Mouse (Mus musculus): ENCODE measurements around the gene Pitpnm1. TPM values are rescaled to one million over a fixed set of nuclear protein-coding genes. Genes with fewer than 3 reads are reported as not detected.

Pitpnm1 gene
- total RNA-seq, 2 experiments from 2014 or later, result 41.8 to 42.9 TPM

DNA sequence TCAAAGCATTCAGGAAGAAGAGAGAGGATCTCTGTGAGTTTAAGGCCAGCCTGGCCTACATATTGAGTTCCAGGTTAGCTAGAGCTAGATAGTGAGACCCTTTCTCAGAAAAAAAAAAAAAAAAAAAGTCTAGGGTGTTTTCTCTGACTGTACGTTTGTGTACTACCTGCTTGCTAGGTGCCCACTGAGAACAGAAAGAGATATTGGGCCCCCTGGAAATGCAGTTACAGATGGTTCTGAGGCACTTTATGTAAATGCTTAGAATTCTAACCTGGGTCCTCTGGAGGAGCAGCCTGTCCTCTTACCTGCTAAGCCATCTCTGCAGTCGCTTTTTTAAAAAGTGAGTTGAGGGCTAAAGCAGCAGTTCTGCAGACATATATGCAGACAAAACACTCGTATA is 4.0 kb upstream of the Pitpnm1 start:
- DNase-seq, result no peak

DNA sequence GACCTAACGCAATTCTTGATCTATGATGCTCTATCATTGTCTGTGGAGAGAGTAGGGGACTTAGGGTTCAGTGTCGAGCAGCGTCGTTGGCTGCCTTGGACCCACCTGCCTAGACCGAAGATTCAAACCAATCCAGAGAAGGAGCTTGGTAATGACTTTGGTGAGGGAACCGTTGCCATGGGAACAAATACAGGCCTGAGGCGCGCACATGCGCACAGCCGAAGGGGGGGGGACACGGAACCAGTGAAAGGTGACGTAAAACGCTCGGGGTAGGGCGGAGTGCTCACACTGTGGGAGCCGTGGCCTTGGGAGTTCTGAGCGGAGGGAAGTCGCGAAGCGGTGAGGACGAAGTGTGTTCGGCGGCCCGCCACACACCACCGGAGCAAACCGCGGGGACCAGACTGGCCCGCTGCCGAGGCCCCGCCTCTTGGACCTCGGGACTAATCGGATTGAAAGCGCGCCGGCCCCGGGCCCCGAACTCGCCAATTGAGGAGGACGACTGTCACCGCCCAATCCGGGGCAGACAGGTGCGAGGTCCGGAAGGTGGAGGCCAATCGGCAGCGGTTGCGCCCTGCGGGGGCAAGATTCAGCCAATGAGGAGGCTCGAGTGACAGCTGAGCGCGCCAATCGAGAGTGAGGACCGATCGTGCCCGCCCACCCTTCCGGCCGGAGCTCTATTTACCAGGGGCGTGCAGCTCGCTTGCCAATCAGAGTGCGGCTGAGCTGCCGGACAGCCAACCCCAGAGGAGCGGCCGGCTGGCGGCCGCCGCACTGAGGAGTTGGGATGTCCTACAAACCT is 3.0 kb upstream of the Pitpnm1 start, which contains the start of gene Cdk2ap2:
Gene Cdk2ap2, plus strand, starts transcription at position 541 of the 799 bp plus-strand sequence.
- peak; percentile 100 for DNase-seq

DNA sequence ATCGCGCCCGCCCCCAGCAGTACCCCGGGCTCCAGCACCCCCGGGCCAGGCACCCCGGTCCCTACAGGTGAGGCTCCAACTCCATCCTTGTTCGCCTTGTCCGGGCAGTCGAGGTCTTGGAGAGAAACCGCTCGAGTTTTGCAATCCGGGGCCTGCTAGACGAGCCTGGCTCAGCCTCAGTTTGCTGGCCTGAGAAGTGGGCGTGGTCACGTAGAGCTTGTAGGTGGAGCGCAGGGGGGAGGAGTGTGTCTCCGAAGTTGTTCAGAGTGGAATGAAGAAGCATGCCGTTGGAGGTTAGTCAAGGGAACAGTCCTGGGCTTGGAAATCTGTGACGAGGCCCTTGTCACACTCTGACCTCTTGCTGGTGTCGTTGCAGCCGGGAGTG is 2.4 kb upstream of the Pitpnm1 start:
- no peak for DNase-seq

DNA sequence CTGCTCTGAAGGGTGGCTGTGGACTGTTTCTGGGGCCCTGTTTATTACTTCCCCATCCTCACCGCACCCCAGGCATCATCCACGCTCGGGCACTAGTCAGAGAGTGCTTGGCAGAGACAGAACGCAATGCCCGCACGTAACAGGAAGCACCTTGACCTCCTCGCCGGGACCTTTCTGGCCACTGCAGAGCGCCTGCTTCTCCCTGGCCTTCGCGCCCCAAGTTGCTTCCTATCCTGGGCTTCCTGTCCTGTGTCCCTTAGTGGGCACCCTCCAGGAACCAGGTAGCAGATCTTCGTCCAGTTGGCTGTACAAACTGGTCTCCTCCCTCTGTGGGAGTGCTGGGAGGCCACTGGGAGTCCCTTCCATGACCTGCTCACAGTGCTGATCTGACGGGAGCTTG is 1.4 kb upstream of the Pitpnm1 start:
- DNase-seq, result no peak

DNA sequence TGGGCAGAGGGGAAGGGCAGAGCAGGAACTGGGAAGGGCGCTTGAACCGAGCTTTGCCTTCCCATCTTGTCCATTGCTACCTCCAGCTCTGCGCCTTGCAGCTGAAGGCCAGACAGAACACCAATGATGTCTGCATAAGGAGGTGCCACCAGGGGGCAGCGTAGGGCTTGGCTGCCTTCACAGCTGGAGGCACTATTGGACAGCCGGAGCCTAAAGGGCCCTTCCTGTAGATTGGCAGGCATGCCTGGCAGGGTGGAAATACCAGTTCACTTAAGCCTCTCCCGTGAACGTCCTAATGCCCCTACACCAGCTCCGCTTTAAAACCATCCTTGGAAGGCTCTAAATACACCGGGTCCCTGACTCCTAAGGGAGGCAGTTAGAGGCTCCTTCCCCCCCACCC is 742 bp upstream of the Pitpnm1 start:
- DNase-seq, result peak; percentile 95

DNA sequence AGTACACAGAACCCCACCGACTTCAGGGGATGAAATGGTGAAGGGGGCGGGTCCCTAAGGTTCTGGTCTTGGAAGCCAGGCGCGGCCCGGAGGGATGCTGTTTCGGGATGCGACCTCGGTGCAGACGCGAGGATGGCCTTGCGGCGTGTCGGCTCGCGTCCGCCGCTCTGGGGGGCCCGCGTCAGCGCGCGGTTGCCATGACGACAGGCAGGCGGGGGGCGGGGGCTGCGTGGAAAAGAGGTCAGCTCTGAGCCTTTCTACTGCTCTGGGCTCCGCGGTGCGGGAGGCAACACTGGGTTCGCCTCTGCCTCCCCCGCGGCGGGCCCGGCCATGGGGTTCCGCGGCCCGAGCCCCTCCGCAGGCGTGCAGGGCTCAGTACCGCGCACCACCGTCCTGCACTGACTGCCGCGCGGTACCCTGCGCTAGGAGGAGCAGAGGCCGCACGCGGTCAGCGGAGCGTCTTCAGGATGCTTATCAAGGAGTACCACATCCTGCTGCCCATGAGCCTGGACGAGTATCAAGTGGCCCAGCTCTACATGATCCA is 992 bp downstream of the Pitpnm1 start:
- peak; percentile 47 for DNase-seq

DNA sequence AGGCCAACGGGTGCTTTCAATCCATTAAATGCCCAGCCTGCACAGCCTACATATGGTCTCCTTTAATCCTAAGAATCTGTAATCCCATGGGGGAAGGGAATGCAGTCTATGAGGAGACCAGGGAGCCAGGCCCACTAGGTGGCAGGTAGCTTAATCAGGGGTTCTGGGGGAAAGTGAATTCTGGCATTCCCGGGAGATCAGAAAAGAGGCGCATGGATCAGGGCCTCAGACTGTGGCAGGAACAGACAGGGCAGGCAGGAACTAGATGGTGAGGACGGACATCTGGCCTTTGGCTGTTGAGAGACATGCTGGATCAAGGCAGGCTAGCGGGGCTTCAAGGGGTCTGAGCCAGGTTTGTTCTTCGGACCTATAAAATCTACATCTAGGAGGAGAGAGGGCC is 1.7 kb downstream of the Pitpnm1 start:
- no peak for DNase-seq

DNA sequence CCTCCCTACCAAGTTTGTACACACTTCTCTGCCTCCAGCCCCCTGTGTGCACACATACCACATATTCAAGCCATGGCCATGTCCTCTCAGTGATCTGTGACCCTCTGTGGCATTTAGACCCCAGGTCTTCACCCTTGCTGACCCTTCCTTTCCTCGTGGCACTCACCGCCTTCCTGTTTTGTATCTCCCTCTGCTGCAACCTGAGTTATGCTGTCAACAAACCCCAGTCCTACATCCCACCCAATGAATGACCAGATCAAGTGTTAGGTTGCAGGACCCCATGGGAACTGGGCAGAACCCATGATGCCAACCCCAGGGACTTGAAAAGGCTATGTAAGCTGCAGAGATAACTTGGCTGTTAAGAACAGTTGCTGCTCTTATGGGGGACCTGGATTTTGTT is 2.3 kb downstream of the Pitpnm1 start:
- DNase-seq, result no peak

DNA sequence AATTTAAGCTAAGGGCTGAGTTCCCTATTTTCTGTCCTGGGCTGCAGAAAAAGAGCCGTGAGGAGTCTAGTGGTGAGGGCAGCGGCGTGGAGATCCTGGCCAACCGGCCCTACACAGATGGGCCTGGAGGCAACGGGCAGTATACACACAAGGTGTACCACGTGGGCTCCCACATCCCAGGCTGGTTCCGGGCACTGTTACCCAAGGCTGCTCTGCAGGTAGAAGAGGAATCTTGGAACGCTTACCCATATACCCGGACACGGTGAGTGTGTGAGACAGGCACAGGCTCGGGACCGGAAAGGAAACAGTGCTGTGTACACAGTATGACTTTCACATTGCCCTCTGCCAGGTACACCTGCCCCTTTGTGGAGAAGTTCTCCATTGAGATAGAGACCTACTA is 2.8 kb downstream of the Pitpnm1 start:
- DNase-seq, result no peak

DNA sequence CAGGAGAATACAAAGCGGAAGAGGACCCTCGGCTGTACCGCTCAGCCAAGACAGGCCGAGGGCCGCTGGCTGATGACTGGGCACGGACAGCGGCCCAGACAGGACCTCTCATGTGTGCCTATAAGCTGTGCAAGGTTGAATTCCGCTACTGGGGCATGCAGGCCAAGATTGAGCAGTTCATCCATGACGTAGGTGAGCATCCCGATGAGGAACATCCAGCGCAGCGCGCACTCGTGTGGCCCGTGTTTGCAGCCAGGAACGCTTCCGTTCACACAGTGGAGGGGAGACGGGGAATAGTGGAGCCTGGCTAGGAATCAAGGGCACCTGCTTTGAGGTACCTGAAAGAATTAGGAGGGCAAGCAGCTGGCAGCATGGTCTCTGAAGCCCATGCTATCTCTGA is 3.5 kb downstream of the Pitpnm1 start:
- DNase-seq, result no peak

DNA sequence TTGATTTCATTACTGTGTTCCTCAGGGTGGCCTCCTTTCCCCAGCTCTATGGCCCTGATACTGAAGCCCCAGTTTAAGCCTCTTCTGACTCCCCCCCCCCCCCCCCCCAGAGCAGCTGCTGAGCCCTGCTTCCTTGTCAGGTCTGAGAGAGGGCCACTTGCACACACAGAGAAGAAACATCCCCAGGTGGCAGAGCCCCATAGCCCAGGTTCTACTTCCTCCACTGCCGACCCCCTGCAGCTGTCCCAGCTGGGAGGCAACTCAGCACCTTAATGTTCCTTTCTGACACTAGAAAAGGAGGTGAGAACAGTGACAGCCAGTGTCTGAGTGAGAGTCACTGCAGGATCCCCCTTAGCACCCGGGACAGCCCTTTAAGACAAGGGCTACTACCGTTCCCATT is 4.0 kb downstream of the Pitpnm1 start:
- DNase-seq, result no peak

DNA sequence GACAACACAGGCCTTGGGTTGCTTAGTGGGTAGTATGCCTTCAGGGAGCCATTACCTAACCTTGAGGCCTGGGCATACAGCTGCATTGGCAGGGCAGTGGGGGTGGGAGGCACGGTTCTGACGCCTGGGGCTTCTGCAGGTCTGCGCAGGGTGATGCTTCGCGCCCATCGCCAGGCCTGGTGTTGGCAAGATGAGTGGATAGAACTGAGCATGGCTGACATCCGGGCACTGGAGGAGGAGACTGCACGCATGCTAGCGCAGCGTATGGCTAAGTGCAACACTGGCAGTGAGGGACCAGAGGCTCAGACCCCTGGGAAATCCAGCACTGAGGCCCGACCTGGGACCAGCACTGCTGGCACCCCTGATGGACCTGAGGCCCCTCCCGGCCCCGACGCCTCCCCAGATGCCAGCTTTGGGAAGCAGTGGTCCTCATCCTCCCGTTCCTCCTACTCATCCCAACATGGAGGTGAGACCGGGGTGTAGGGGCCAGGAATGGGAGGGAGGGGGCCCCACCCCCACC is 4.9 kb downstream of the Pitpnm1 start:
- no peak for DNase-seq

DNA sequence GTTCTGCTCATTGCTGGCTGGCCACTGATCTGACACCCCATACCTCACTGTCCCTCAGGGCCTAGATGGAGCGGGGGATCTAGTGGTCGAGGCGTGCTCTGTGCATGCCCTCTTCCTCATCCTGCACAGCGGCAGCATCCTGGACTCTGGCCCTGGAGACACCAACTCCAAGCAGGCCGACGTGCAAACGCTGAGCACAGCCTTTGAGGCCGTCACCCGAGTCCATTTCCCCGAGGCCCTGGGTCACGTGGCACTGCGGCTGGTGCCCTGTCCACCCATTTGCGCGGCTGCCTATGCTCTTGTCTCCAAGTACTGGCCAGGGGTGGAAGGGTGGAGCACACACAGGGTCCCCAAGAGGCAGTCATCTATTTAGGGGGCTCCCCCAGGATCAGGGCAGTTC is 6.9 kb downstream of the Pitpnm1 start:
- DNase-seq, result no peak

DNA sequence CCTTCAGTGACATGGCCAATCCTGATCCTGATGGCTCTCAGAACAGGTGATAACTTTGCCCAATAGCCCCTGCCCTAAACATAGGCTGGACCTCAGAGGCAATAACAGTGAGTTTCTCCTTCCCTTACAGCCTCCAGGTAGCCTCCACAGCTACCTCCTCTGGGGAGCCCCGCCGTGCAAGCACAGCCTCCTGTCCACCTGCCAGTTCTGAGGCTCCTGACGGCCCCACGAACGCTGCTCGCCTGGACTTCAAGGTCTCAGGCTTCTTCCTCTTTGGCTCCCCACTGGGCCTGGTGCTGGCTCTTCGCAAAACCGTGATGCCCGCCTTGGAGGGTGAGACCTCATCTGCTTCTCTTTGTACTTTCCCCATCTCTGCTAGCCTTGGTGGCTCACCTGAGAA is 8.7 kb downstream of the Pitpnm1 start:
- DNase-seq, result no peak

DNA sequence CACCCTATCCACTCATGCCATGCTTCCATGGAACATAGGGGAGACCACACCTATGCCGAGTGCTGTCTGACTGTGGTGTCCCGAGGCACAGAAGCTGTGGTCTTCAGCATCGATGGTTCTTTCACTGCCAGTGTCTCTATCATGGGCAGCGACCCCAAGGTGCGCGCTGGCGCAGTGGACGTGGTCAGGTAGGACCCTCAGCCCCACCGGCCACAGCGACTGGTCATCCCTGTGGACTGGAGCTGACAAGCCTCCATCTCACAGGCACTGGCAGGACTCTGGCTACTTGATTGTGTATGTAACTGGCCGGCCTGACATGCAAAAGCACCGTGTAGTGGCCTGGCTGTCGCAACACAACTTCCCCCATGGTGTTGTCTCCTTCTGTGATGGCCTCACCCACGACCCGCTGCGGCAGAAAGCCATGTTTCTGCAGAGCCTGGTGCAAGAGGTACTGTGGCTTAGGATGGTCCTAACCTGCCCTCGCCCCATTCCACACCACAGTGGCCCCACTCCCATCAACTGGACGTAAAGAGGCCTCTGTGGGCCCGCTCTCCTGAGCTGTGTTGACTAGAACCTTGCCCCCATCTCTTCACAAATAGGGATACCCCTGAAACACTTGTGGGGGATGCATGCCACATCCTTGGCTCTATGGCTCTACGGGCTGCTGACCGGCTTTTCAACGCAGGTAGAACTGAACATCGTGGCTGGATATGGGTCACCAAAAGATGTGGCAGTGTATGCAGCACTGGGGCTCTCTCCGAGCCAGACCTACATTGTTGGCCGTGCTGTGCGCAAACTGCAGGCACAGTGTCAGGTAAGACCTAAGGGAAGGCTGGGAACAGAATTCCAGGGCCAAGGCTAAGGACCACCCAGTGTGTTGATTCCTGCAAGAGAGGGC is 12.5 kb downstream of the Pitpnm1 start:
- DNase-seq, result no peak

DNA sequence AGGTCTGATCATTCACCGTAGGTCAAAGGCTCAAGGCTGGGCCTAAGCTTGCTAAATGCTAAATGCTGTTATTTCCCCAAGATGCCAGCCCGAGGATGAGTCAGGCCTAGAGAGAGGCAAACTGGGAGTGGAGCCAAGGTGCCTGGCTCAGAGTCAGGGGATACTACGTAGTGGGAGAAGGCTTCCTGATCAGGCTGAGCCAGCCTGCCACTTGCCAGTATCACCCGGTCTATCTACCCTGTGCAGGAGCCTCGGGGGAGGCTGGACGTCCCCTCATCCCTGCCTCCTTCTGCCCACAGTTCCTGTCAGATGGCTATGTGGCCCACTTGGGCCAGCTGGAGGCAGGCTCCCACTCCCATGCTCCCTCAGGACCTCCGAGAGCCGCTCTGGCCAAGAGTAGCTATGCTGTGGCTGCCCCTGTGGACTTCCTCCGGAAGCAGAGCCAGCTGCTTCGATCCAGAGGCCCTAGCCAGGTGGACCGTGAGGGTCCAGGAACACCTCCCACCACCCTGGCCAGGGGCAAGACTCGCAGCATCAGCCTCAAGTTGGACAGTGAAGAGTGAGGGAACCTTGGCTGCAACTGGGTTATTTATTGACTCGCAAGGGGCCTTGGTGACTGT is 13.5 kb downstream of the Pitpnm1 start:
- DNase-seq, result peak; percentile 83

DNA sequence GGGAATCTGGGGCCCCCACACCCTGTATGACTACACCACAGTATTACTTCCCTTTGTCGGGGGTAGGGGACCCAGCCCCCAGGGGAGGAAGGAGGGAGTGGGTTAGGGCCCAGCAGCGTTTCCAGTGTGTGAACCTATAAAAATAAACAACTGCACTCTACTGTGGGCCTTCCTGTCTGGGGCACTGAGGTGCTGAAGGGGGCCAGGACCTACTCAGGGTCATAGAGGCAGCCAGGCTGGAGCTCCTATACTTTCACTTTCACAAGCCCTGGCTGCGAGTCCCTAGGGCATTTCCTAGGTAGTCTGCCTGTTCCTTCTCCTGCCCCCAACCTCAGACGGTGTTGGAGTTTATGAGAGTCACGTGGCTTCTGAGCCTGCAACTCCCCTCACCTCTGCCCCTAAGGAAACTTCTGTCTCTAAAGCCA is 14.0 kb downstream of the Pitpnm1 start:
- no peak for DNase-seq

DNA sequence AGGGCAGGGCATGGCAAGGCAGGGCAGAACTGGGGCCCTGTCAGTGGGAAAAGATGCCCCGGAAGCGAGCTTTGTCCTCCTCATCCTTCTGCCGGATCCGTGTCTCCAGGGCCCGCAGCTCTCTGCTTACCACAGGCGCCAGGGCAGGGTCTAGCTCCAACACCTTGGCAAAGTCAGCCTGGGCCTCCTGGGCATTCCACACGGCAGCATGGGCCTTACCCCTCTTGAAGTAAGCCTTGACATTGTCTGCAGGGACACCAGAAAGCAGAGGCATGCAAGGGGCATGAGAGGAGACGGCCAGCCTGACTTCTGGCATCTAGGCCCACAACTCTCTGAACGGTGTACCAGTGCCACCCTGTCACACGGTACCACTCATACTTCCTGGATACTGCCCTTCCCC is 14.8 kb downstream of the Pitpnm1 start:
- DNase-seq, result no peak

DNA sequence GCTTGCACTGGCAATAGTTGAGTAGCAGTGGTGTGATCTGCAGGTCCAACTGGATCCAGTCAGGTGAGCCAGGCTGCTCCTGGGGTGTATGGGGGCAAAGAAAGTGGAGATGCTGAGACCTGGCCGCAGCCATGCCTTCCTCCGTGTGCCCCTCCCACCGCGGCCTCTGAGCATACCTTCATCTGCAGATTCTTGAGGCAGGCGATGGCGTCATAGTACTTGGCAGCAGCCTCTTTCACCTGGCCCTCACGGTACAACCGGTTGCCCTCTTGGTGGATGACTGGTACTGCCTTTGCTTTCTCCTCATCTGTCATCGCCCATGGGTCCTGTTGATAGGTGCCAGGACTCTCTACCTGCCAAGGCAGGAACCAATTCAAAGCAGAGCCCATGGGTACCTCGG is 15.3 kb downstream of the Pitpnm1 start:
- DNase-seq, result no peak

DNA sequence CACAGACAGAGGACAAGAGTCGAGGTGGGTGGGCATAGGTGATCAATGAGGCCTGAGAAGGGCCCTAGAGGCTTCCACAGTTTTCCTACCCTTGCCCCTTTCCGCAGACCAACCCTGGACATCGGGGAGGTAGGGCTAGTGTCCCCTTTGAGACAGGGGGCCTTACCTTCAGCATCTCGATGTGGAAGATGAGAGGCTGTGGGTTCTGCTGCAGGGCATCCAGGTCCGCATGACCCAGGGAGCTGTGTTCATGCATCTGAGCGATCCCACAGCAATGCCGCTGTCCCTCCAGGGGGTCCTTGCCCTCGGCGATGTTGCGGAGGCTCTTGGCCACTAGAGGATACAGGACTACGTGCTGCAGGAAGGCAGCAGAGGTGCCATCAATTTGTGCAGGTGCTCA is 16.0 kb downstream of the Pitpnm1 start:
- DNase-seq, result no peak

DNA sequence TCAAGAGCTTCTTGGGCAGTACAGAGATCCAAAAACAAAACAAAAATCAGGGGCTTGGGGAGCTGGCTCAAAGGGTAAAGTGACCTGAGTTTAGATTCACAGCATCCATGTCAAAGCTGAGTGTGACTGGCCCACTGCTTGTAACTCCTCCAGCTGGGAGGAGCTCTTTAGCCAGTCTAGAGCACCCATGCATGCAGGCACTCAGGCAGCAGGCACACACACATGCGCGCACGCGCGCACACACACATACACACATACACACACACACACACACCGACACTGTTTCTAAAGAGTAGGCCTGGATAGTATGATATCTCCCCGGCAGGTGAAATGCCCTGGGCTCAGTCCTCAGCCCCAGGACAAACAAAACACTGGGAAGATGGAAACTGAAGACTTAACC is 17.2 kb downstream of the Pitpnm1 start:
- DNase-seq, result no peak

DNA sequence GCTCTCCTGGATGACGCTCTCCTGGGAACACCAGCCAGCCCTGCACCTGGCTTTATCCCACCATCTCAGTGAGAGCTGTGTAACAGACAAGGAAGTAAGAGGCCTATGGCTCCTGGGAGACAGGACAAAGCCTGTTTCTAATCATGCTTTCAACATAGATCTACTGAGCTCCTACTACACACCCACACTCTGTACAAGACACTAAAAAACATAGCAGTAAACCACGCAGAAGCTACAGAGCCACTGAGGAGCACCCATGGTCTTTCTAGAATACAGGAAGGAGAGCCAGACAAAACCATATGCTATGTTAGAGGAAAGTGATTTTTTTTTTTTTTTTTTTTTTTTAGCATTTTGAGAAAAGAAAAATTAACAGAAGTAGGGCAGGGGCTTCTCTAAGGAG is 18.6 kb downstream of the Pitpnm1 start:
- no peak for DNase-seq
